Mouse (Mus musculus) gastrocnemius, postnatal 25 days (tissue): ENCODE data around the gene Pes1. TPM values are rescaled to one million over a fixed set of nuclear protein-coding genes. Genes with fewer than 3 reads are reported as not detected.

Source experiments
- DNase-seq: peaks from one replicate; pipeline ENCODE4 v3.0.0; 2022
- total RNA-seq, 2 experiments: library from RNA; stranded (reverse); gene quantifications; 1 replicate in 1 of 2; 2 replicates in 1 of 2; pipeline ENCODE4 v1.2.3; 2021

Gene Pes1
- total RNA-seq, 2 experiments from 2014 or later, result 24.3 to 31.2 TPM

- no peak for DNase-seq
Measured at GRCm38 (mm10) chr11:3963155-3963554, 620 bp upstream of the Pes1 start.

GRCm38 (mm10) chr11:3964416-3965172, 819 bp downstream of the Pes1 start:
- DNase-seq, result peak; percentile 0

GRCm38 (mm10) chr11:3969837-3970236, 6.1 kb downstream of the Pes1 start:
- no peak for DNase-seq

GRCm38 (mm10) chr11:3970361-3970760, 6.6 kb downstream of the Pes1 start:
- DNase-seq, result no peak

GRCm38 (mm10) chr11:3973081-3973480, 9.3 kb downstream of the Pes1 start:
- no peak for DNase-seq

- DNase-seq, result no peak
Measured at GRCm38 (mm10) chr11:3974311-3974710, 10.5 kb downstream of the Pes1 start.

GRCm38 (mm10) chr11:3976678-3977077, 12.9 kb downstream of the Pes1 start, which contains the start of gene 4930556J24Rik:
4930556J24Rik (minus strand) TSS chr11:3976778.
- no peak for DNase-seq

- DNase-seq, result no peak
Measured at GRCm38 (mm10) chr11:3978421-3978820, 14.6 kb downstream of the Pes1 start.

- no peak for DNase-seq
Measured at GRCm38 (mm10) chr11:3981536-3981935, 17.8 kb downstream of the Pes1 start.

- DNase-seq, result no peak
Measured at GRCm38 (mm10) chr11:3982275-3983209, 18.8 kb downstream of the Pes1 start.

- DNase-seq, result no peak
Measured at GRCm38 (mm10) chr11:3983291-3983862, 19.6 kb downstream of the Pes1 start, which contains the start of gene Gal3st1. Gal3st1 (plus strand) TSS chr11:3983636.

GRCm38 (mm10) chr11:3983863-3984745, 20.3 kb downstream of the Pes1 start:
- DNase-seq, result no peak

- DNase-seq, result no peak
Measured at GRCm38 (mm10) chr11:3989748-3990147, 26.0 kb downstream of the Pes1 start.

GRCm38 (mm10) chr11:3993132-3993531, 29.4 kb downstream of the Pes1 start:
- no peak for DNase-seq

GRCm38 (mm10) chr11:3993914-3994313, 30.1 kb downstream of the Pes1 start:
- DNase-seq, result no peak

- no peak for DNase-seq
Measured at GRCm38 (mm10) chr11:3995511-3995910, 31.7 kb downstream of the Pes1 start.

GRCm38 (mm10) chr11:3996840-3997239, 33.1 kb downstream of the Pes1 start:
- DNase-seq, result no peak

- DNase-seq, result no peak
Measured at GRCm38 (mm10) chr11:3997978-3998720, 34.4 kb downstream of the Pes1 start.

- no peak for DNase-seq
Measured at GRCm38 (mm10) chr11:3999547-3999946, 35.8 kb downstream of the Pes1 start.

- DNase-seq, result no peak
Measured at GRCm38 (mm10) chr11:4001603-4002002, 37.8 kb downstream of the Pes1 start.
